In genomic region chr5:134234205-134234604, GRCm38 (mm10) we compare ENCODE assay signal across 9 mouse cellular contexts. TPM values are rescaled to one million over a fixed set of nuclear protein-coding genes. Genes with fewer than 3 reads are reported as not detected.
DNase-seq lines count a peak whose midpoint lies in the region; ATAC-seq and TF ChIP-seq lines count a peak whose summit lies in the region.
"Had no signal": no experiment of that assay in that cellular context is flagged by ENCODE, and none has a peak within 500 bp of the region (broad histone marks: within the 10 kb centered on the region; RNA-seq: fewer than 3 reads in every experiment).

No protein-coding gene starts in this region.

- H3K4me2 ChIP-seq in heart, embryonic 15.5 days = no peak overlapping the region
- no peak overlapping the region for H3K4me2 ChIP-seq in stomach, embryonic 14.5 days (replicated peaks; ENCODE audit: low read depth, low read length)
- no peak overlapping the region for H3K4me2 ChIP-seq in stomach, postnatal 0 days (replicated peaks; ENCODE audit: low read depth)
- no peak overlapping the region for H3K4me2 ChIP-seq in limb, embryonic 15.5 days

- no peak overlapping the region for H3K4me3 ChIP-seq in heart, embryonic 15.5 days
- H3K4me3 ChIP-seq in heart, adult 2 months = no peak overlapping the region
- H3K4me3 ChIP-seq in stomach, embryonic 14.5 days (ENCODE audit: low read depth, low read length) = no peak overlapping the region
- no peak overlapping the region for H3K4me3 ChIP-seq in stomach, postnatal 0 days (ENCODE audit: low read depth, low read length)
- H3K4me3 ChIP-seq in limb, embryonic 15.5 days = no peak overlapping the region

- H3K36me3 ChIP-seq in heart, embryonic 15.5 days = peaks cover 36% of the 10 kb centered on the region
- H3K36me3 ChIP-seq in heart, adult 2 months (ENCODE audit: control insufficient read depth, insufficient read depth, low read length) = no peaks in the 10 kb centered on the region
- peaks cover 34% of the 10 kb centered on the region for H3K36me3 ChIP-seq in stomach, embryonic 14.5 days (ENCODE audit: control insufficient read depth, insufficient read depth, low read length)
- peaks cover 20% of the 10 kb centered on the region for H3K36me3 ChIP-seq in stomach, postnatal 0 days (ENCODE audit: control insufficient read depth, insufficient read depth, low read length)
- peaks cover 38% of the 10 kb centered on the region for H3K36me3 ChIP-seq in limb, embryonic 15.5 days

- H3K79me2 ChIP-seq in heart, adult 2 months (replicated peaks; ENCODE audit: control insufficient read depth, insufficient read depth, low read length) = no peaks in the 10 kb centered on the region

- H3K9ac ChIP-seq in heart, embryonic 15.5 days = no peak overlapping the region
- H3K9ac ChIP-seq in heart, adult 2 months (ENCODE audit: low read depth, low read length) = no peak overlapping the region
- H3K9ac ChIP-seq in stomach, embryonic 14.5 days (replicated peaks; ENCODE audit: low read depth, low read length) = no peak overlapping the region
- H3K9ac ChIP-seq in stomach, postnatal 0 days (ENCODE audit: low read length) = no peak overlapping the region
- no peak overlapping the region for H3K9ac ChIP-seq in limb, embryonic 15.5 days

- no peak for TF ChIP-seq EP300 in heart, adult 2 months (IDR thresholded peaks at IDR 0.05; ENCODE audit: insufficient read depth, low read depth, low read length)
- no peak for TF ChIP-seq EP300 in stomach, postnatal 0 days (optimal IDR thresholded peaks at IDR 0.05)

- no peak for ATAC-seq in heart, embryonic 15.5 days (replicated peaks; ENCODE audit: insufficient number of reproducible peaks, insufficient read depth, low FRiP score, low read depth)
- no peak for ATAC-seq in stomach, embryonic 14.5 days (ENCODE audit: insufficient number of reproducible peaks, insufficient read depth, low FRiP score, low read depth)
- ATAC-seq in stomach, postnatal 0 days (ENCODE audit: low FRiP score, low TSS enrichment) = no peak
- ATAC-seq in limb, embryonic 15.5 days (ENCODE audit: insufficient number of reproducible peaks, low FRiP score, low TSS enrichment, low read depth) = no peak
- ATAC-seq in megakaryocyte-erythroid progenitor cell, adult 5-6 weeks (replicated peaks; ENCODE audit: low FRiP score, low TSS enrichment, poor library complexity, severe bottlenecking) = no peak

- no peak for DNase-seq in heart, adult 2 months
- DNase-seq in stomach, postnatal 0 days (ENCODE audit: low spot score) = no peak
- DNase-seq in cerebellum, adult 11-12 months = no peak
- DNase-seq in testis, postnatal 10 days (ENCODE audit: low spot score) = no peak
- DNase-seq: adrenal gland, adult 2 months had no signal

- TF ChIP-seq CTCF in heart, adult 2 months (IDR thresholded peaks at IDR 0.05) = no peak
- TF ChIP-seq CTCF in stomach, postnatal 0 days (IDR thresholded peaks at IDR 0.05; ENCODE audit: low read depth) = no peak

- peaks cover 47% of the 10 kb centered on the region for H3K4me1 ChIP-seq in heart, embryonic 15.5 days (replicated peaks)
- H3K4me1 ChIP-seq in heart, adult 2 months (ENCODE audit: control insufficient read depth, insufficient read depth, low read length) = peaks cover 13% of the 10 kb centered on the region
- peaks cover 25% of the 10 kb centered on the region; the same call in 1 of the 2 replicates for H3K4me1 ChIP-seq in stomach, embryonic 14.5 days (ENCODE audit: control insufficient read depth, insufficient read depth, low read length)
- no peaks in the 10 kb centered on the region; the same call in 1 of the 2 replicates for H3K4me1 ChIP-seq in stomach, postnatal 0 days (replicated peaks; ENCODE audit: control insufficient read depth, insufficient read depth)
- H3K4me1 ChIP-seq in limb, embryonic 15.5 days = peaks cover 41% of the 10 kb centered on the region

- WGBS in heart, embryonic 15.5 days = 39% methylated on average over 2 of the region's 2 CpGs
- WGBS in heart, adult 2 months = 53% methylated on average over 2 of the region's 2 CpGs
- 43% methylated on average over 2 of the region's 2 CpGs for WGBS in stomach, embryonic 14.5 days
- WGBS in stomach, postnatal 0 days = 56% methylated on average over 2 of the region's 2 CpGs
- WGBS in limb, embryonic 15.5 days = 44% methylated on average over 2 of the region's 2 CpGs

- intact Hi-C loops in heart, adult 2 months (cut with DNase I) = loop anchor here (5.0 kb wide), 1 partner anchor 52 kb away; the partner anchor contains the start of gene Gtf2ird2

- H3K27ac ChIP-seq in heart, embryonic 15.5 days = peak overlapping the region; percentile 49
- H3K27ac ChIP-seq in heart, adult 2 months = no peak overlapping the region
- H3K27ac ChIP-seq in stomach, embryonic 14.5 days (ENCODE audit: low read length) = peak overlapping the region; percentile 10; the same call in 1 of the 2 replicates
- H3K27ac ChIP-seq in stomach, postnatal 0 days (replicated peaks) = no peak overlapping the region
- peak overlapping the region; percentile 79 for H3K27ac ChIP-seq in limb, embryonic 15.5 days

- H3K27me3 ChIP-seq in heart, embryonic 15.5 days = no peaks in the 10 kb centered on the region
- H3K27me3 ChIP-seq in heart, adult 2 months (ENCODE audit: control insufficient read depth, insufficient read depth, low read length) = no peaks in the 10 kb centered on the region
- no peaks in the 10 kb centered on the region for H3K27me3 ChIP-seq in stomach, embryonic 14.5 days (ENCODE audit: control insufficient read depth, insufficient read depth, low read length)
- H3K27me3 ChIP-seq in stomach, postnatal 0 days (ENCODE audit: control insufficient read depth, insufficient read depth, low read length) = no peaks in the 10 kb centered on the region
- no peaks in the 10 kb centered on the region for H3K27me3 ChIP-seq in limb, embryonic 15.5 days

- no peak for TF ChIP-seq POLR2A in heart, adult 2 months (IDR thresholded peaks at IDR 0.05; ENCODE audit: insufficient read depth, low read depth, low read length)

- no peaks in the 10 kb centered on the region for H3K9me3 ChIP-seq in heart, embryonic 15.5 days (replicated peaks)
- H3K9me3 ChIP-seq in stomach, embryonic 14.5 days (ENCODE audit: control insufficient read depth, low read depth, low read length) = no peaks in the 10 kb centered on the region
- H3K9me3 ChIP-seq in stomach, postnatal 0 days (ENCODE audit: control insufficient read depth, low read length) = no peaks in the 10 kb centered on the region
- no peaks in the 10 kb centered on the region for H3K9me3 ChIP-seq in limb, embryonic 15.5 days

RNA-seq across cellular contexts. Expression of gene Ncf1, which starts 4.8 kb away (rescaled TPM):
- 3.1 and 5.0 TPM in 2 replicates for polyA plus RNA-seq in heart, embryonic 15.5 days (2015; fragmentation: Nextera tagmentation; extraction: Ambion mirVana)
- 1 to 10 TPM; 6.7 to 8.2 TPM for total RNA-seq in heart, adult 2 months (2021)
- 3.4 and 5.7 TPM in 2 replicates for polyA plus RNA-seq in heart, adult 2 months (2012; rRNA removed)
- polyA plus RNA-seq in stomach, embryonic 14.5 days (2014; fragmentation: Nextera tagmentation; extraction: Ambion mirVana) = 4.3 and 4.5 TPM in 2 replicates
- 2.2 and 2.4 TPM in 2 replicates for polyA plus RNA-seq in stomach, postnatal 0 days (2015; fragmentation: Nextera tagmentation; extraction: Ambion mirVana)
- polyA plus RNA-seq in limb, embryonic 15.5 days (2015; fragmentation: Nextera tagmentation; extraction: Ambion mirVana) = 12.3 and 13.1 TPM in 2 replicates
- total RNA-seq in megakaryocyte-erythroid progenitor cell, adult 5-6 weeks (2014; fragmentation: Nextera tagmentation) = 1.7 and 12.8 TPM in 2 replicates
- 3.3 and 3.9 TPM in 2 replicates for total RNA-seq in megakaryocyte-erythroid progenitor cell, adult 5-6 weeks (2017)

RNA-seq across cellular contexts. Expression of gene Gtf2ird2, which starts 50.4 kb away (rescaled TPM):
- 5.1 and 6.3 TPM in 2 replicates for polyA plus RNA-seq in heart, embryonic 15.5 days (2015; fragmentation: Nextera tagmentation; extraction: Ambion mirVana)
- total RNA-seq in heart, adult 2 months (2021) = 1 to 10 TPM; 5.3 to 5.7 TPM
- polyA plus RNA-seq in heart, adult 2 months (2012; rRNA removed) = 3.7 and 5.4 TPM in 2 replicates
- 8.5 and 10.1 TPM in 2 replicates for polyA plus RNA-seq in stomach, embryonic 14.5 days (2014; fragmentation: Nextera tagmentation; extraction: Ambion mirVana)
- 3.2 and 3.7 TPM in 2 replicates for polyA plus RNA-seq in stomach, postnatal 0 days (2015; fragmentation: Nextera tagmentation; extraction: Ambion mirVana)
- 7.6 and 8.4 TPM in 2 replicates for polyA plus RNA-seq in limb, embryonic 15.5 days (2015; fragmentation: Nextera tagmentation; extraction: Ambion mirVana)
- total RNA-seq in megakaryocyte-erythroid progenitor cell, adult 5-6 weeks (2014; fragmentation: Nextera tagmentation) = 11.6 and 16.0 TPM in 2 replicates
- 8.6 and 9.0 TPM in 2 replicates for total RNA-seq in megakaryocyte-erythroid progenitor cell, adult 5-6 weeks (2017)

RNA-seq across cellular contexts. Expression of gene Rcc1l, which starts 57.6 kb away (rescaled TPM):
- polyA plus RNA-seq in heart, embryonic 15.5 days (2015; fragmentation: Nextera tagmentation; extraction: Ambion mirVana) = 20.1 and 24.2 TPM in 2 replicates
- 10 to 100 TPM; 30.2 to 33.7 TPM for total RNA-seq in heart, adult 2 months (2021)
- polyA plus RNA-seq in heart, adult 2 months (2012; rRNA removed) = 19.8 and 23.5 TPM in 2 replicates
- polyA plus RNA-seq in stomach, embryonic 14.5 days (2014; fragmentation: Nextera tagmentation; extraction: Ambion mirVana) = 23.3 and 23.8 TPM in 2 replicates
- polyA plus RNA-seq in stomach, postnatal 0 days (2015; fragmentation: Nextera tagmentation; extraction: Ambion mirVana) = 17.6 and 18.0 TPM in 2 replicates
- polyA plus RNA-seq in limb, embryonic 15.5 days (2015; fragmentation: Nextera tagmentation; extraction: Ambion mirVana) = 27.4 and 30.3 TPM in 2 replicates
- 28.5 and 44.3 TPM in 2 replicates for total RNA-seq in megakaryocyte-erythroid progenitor cell, adult 5-6 weeks (2014; fragmentation: Nextera tagmentation)
- 8.8 and 9.8 TPM in 2 replicates for total RNA-seq in megakaryocyte-erythroid progenitor cell, adult 5-6 weeks (2017)

Comparison
In these comparisons a context has a peak if more than half of its experiments do, and no peak if none do; other contexts are left out.
1. H3K27ac ChIP-seq: peak in heart, embryonic 15.5 days (single experiment), stomach, embryonic 14.5 days (single experiment) and limb, embryonic 15.5 days (single experiment); none in heart, adult 2 months (single experiment) and stomach, postnatal 0 days (single experiment).